Mouse (Mus musculus): ENCODE data around the gene Gm20661.
A peak's percentile ranks its signal among the peaks of the same experiment; 100 is the strongest.
"Not testable (repeated sequence)": the region's sequence is repeated elsewhere in the genome, so short reads cannot be mapped to it uniquely, and the experiment has no call there.

The Gm20661 gene

GRCm38 (mm10) chr9:107995513-107995912, 12.7 kb downstream of the Gm20661 start:
- no peak for DNase-seq (ENCODE audit: inconsistent age in 2 of 2, low spot score in 1 of 2)

GRCm38 (mm10) chr9:107996049-107996448, 13.2 kb downstream of the Gm20661 start, which contains the start of gene Gm20662:
Gene Gm20662, plus strand, starts transcription at chr9:107996349.
- DNase-seq (ENCODE audit: inconsistent age in 2 of 2, low spot score in 1 of 2), result no peak

GRCm38 (mm10) chr9:108001922-108002770, 19.3 kb downstream of the Gm20661 start, which contains the start of gene Ip6k1:
Gene Ip6k1, plus strand, starts transcription at chr9:108002501.
- DNase-seq (ENCODE audit: inconsistent age in 2 of 2, low spot score in 1 of 2), result peak; percentile 100

GRCm38 (mm10) chr9:108002778-108003530, 20.1 kb downstream of the Gm20661 start:
- no peak for DNase-seq (ENCODE audit: inconsistent age in 2 of 2, low spot score in 1 of 2)

GRCm38 (mm10) chr9:108003531-108003890, 20.7 kb downstream of the Gm20661 start:
- peak in 1 of 2 experiments; percentile 68 for DNase-seq (ENCODE audit: inconsistent age in 2 of 2, low spot score in 1 of 2)

GRCm38 (mm10) chr9:108008041-108008440, 25.2 kb downstream of the Gm20661 start:
- no peak for DNase-seq (ENCODE audit: inconsistent age in 2 of 2, low spot score in 1 of 2)

- DNase-seq (ENCODE audit: inconsistent age in 2 of 2, low spot score in 1 of 2), result no peak
Measured at GRCm38 (mm10) chr9:108010385-108010784, 27.5 kb downstream of the Gm20661 start.

GRCm38 (mm10) chr9:108013577-108013976, 30.7 kb downstream of the Gm20661 start:
- not testable (repeated sequence) for DNase-seq (ENCODE audit: inconsistent age in 2 of 2, low spot score in 1 of 2)

GRCm38 (mm10) chr9:108017127-108017526, 34.3 kb downstream of the Gm20661 start:
- no peak for DNase-seq (ENCODE audit: inconsistent age in 2 of 2, low spot score in 1 of 2)

GRCm38 (mm10) chr9:108020741-108021140, 37.9 kb downstream of the Gm20661 start:
- DNase-seq (ENCODE audit: inconsistent age in 2 of 2, low spot score in 1 of 2), result peak in 1 of 2 experiments; percentile 59

- no peak for DNase-seq (ENCODE audit: inconsistent age in 2 of 2, low spot score in 1 of 2)
Measured at GRCm38 (mm10) chr9:108023216-108023615, 40.4 kb downstream of the Gm20661 start.

- no peak for DNase-seq (ENCODE audit: inconsistent age in 2 of 2, low spot score in 1 of 2)
Measured at GRCm38 (mm10) chr9:108026584-108026983, 43.7 kb downstream of the Gm20661 start.

GRCm38 (mm10) chr9:108027867-108028266, 45.0 kb downstream of the Gm20661 start:
- no peak for DNase-seq (ENCODE audit: inconsistent age in 2 of 2, low spot score in 1 of 2)

- DNase-seq (ENCODE audit: inconsistent age in 2 of 2, low spot score in 1 of 2), result no peak
Measured at GRCm38 (mm10) chr9:108032126-108032525, 49.3 kb downstream of the Gm20661 start.

- no peak for DNase-seq (ENCODE audit: inconsistent age in 2 of 2, low spot score in 1 of 2)
Measured at GRCm38 (mm10) chr9:108035331-108036156, 52.7 kb downstream of the Gm20661 start.
